ENCODE assay signal across 23 mouse cellular contexts in the genomic region with DNA sequence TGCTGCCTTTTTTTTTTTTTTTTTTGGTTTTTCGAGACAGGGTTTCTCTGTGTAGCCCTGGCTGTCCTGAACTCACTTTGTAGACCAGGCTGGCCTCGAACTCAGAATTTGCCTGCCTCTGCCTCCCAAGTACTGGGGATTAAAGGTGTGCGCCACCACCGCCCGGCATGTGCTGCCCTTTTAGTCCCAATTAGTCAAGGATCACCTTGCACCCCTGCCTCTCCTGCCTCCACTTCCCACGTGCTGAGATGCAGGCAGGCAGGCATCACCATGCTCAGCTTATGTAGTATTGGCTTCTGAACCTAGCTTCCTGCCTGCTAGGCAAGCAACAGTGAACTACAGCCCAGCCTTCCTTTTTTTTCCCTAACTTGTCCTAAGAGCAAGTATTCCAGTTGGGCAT. TPM values are rescaled to one million over a fixed set of nuclear protein-coding genes. Genes with fewer than 3 reads are reported as not detected.
"Had no signal": no experiment of that assay in that cellular context is flagged by ENCODE, and none has a peak within 500 bp of the region (broad histone marks: within the 10 kb centered on the region; RNA-seq: fewer than 3 reads in every experiment).

No protein-coding gene starts in this region.

- H3K27me3 ChIP-seq: liver, embryonic 15.5 days; lung, embryonic 15.5 days; midbrain, embryonic 13.5 days; midbrain, embryonic 15.5 days; neural tube, embryonic 13.5 days; neural tube, embryonic 15.5 days had no signal

- H3K9ac ChIP-seq: liver, embryonic 15.5 days; liver, postnatal 0 days; lung, embryonic 15.5 days; midbrain, embryonic 13.5 days; midbrain, embryonic 15.5 days; neural tube, embryonic 13.5 days; neural tube, embryonic 15.5 days; stomach, embryonic 15.5 days had no signal

- H3K4me1 ChIP-seq: liver, embryonic 15.5 days; lung, embryonic 15.5 days; midbrain, embryonic 13.5 days; midbrain, embryonic 15.5 days; neural tube, embryonic 13.5 days; neural tube, embryonic 15.5 days; stomach, embryonic 15.5 days had no signal

- H3K4me3 ChIP-seq: liver, embryonic 15.5 days; lung, embryonic 15.5 days; midbrain, embryonic 13.5 days; midbrain, embryonic 15.5 days; neural tube, embryonic 13.5 days; neural tube, embryonic 15.5 days; stomach, embryonic 15.5 days had no signal

- ATAC-seq: liver, postnatal 0 days; midbrain, embryonic 13.5 days had no signal

- DNase-seq: liver, postnatal 0 days; lung, adult 2 months; lung, postnatal 14 days; right cerebral cortex, postnatal 14 days; thymus, adult 2 months; thymus, postnatal 25 days; thymus, postnatal 4 days had no signal

- H3K9me3 ChIP-seq: liver, embryonic 15.5 days; lung, embryonic 15.5 days; midbrain, embryonic 13.5 days; midbrain, embryonic 15.5 days; neural tube, embryonic 13.5 days; neural tube, embryonic 15.5 days; stomach, embryonic 15.5 days had no signal

- H3K4me2 ChIP-seq: liver, embryonic 15.5 days; lung, embryonic 15.5 days; midbrain, embryonic 11.5 days; midbrain, embryonic 13.5 days; midbrain, embryonic 15.5 days; neural tube, embryonic 13.5 days; neural tube, embryonic 15.5 days; stomach, embryonic 15.5 days had no signal

- H3K27ac ChIP-seq: liver, embryonic 15.5 days; lung, embryonic 15.5 days; macrophage; midbrain, embryonic 13.5 days; midbrain, embryonic 15.5 days; neural tube, embryonic 13.5 days; neural tube, embryonic 15.5 days; stomach, embryonic 15.5 days; stomach, postnatal 0 days had no signal

RNA-seq across cellular contexts. Expression of a gene that starts 0.8 kb away (rescaled TPM):
- total RNA-seq: megakaryocyte progenitor cell, adult 5-6 weeks; monocyte, adult 5-6 weeks had no signal
- polyA plus RNA-seq: liver, embryonic 15.5 days; liver, postnatal 0 days; macrophage; midbrain, embryonic 11.5 days; midbrain, embryonic 13.5 days; midbrain, embryonic 15.5 days; midbrain, postnatal 0 days; neural tube, embryonic 11.5 days; neural tube, embryonic 13.5 days; neural tube, embryonic 15.5 days; stomach, embryonic 15.5 days; stomach, postnatal 0 days had no signal

RNA-seq across cellular contexts. Expression of a gene that starts 8.1 kb away (rescaled TPM):
- total RNA-seq: monocyte, adult 5-6 weeks had no signal
- polyA plus RNA-seq: macrophage had no signal

RNA-seq across cellular contexts. Expression of a gene that starts 15.8 kb away (rescaled TPM):
- total RNA-seq: megakaryocyte progenitor cell, adult 5-6 weeks; monocyte, adult 5-6 weeks had no signal
- polyA plus RNA-seq: macrophage had no signal

RNA-seq across cellular contexts. Expression of a gene that starts 34.5 kb away (rescaled TPM):
- total RNA-seq: megakaryocyte progenitor cell, adult 5-6 weeks; midbrain, postnatal 0 days; monocyte, adult 5-6 weeks had no signal
- polyA plus RNA-seq: liver, embryonic 15.5 days; liver, postnatal 0 days; lung, adult 2 months; lung, embryonic 15.5 days; lung, postnatal 0 days; midbrain, embryonic 11.5 days; midbrain, embryonic 13.5 days; midbrain, embryonic 15.5 days; midbrain, postnatal 0 days; neural tube, embryonic 11.5 days; stomach, embryonic 15.5 days; stomach, postnatal 0 days; testis, adult 2 months had no signal

RNA-seq across cellular contexts. Expression of a gene that starts 51.9 kb away (rescaled TPM):
- total RNA-seq: monocyte, adult 5-6 weeks had no signal
- polyA plus RNA-seq: macrophage had no signal
